Mouse (Mus musculus) thymus, adult 2 months (tissue): ENCODE results near the gene Kpnb1.

Experiments
- CTCF ChIP-seq: fragments of 200-500 bp; IDR thresholded peaks from 2 replicates; pipeline ENCODE4 v1.5.1; 2012; ENCODE audit warnings: mild to moderate bottlenecking, control low read depth, low read length, moderate library complexity, borderline replicate concordance; ENCODE audit not compliant: control insufficient read depth, poor library complexity, insufficient read depth; ENCODE audit errors: extremely low read depth
- POLR2A ChIP-seq: fragments of 200-500 bp; IDR thresholded peaks from 2 replicates; pipeline ENCODE4 v1.6.1; 2012; ENCODE audit warnings: mild to moderate bottlenecking, low read length, control low read depth, moderate library complexity; ENCODE audit not compliant: control insufficient read depth, poor library complexity, insufficient read depth; ENCODE audit errors: extremely low read depth

DNA sequence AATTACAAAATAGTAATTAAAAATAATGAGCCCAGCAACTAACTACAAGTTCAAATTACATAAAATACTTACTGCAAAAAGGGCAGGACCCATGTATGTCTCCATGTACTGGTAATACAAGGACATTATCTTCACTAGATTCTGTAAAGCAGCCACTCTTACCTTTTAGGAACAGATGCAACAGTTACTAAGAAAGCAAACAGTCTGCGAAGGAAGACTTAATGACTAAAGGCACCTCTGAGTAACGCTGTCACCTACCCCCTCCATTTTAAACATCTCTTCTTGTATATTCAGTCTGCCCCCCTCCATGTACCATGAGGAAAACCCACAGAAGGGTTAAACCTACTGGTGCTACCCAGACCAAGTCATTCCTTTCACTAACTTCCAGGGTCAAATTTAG is 9.5 kb downstream of the Kpnb1 start:
- no peak for TF ChIP-seq CTCF
- TF ChIP-seq POLR2A = no peak
